Mouse (Mus musculus) liver, embryonic 12.5 days (tissue): Measurements from ENCODE around the gene Mrpl46. TPM values are rescaled to one million over a fixed set of nuclear protein-coding genes. Genes with fewer than 3 reads are reported as not detected.

Experiments used
- ATAC-seq: fragments of 200-750 bp; cut with Nextera tagmentation; 2 replicates; pipeline ENCODE4 v1.8.0; 2017; ENCODE audit warnings: moderate number of reproducible peaks, mild to moderate bottlenecking, moderate library complexity
- H3K27ac ChIP-seq: fragments of 300-500 bp; sonication (generic); 2 replicates; pipeline ENCODE4 v1.5.1; 2016; ENCODE audit warnings: mild to moderate bottlenecking
- H3K27me3 ChIP-seq: fragments of 300-500 bp; sonication (generic); replicated peaks from 2 replicates; pipeline ENCODE4 v1.6.1; 2016; ENCODE audit warnings: mild to moderate bottlenecking, moderate library complexity
- H3K36me3 ChIP-seq: fragments of 300-500 bp; sonication (generic); 2 replicates; pipeline ENCODE4 v1.6.1; 2016; ENCODE audit warnings: mild to moderate bottlenecking, moderate library complexity
- H3K4me1 ChIP-seq: fragments of 300-500 bp; sonication (generic); 2 replicates; pipeline ENCODE4 v1.6.1; 2016
- H3K4me2 ChIP-seq: fragments of 300-500 bp; sonication (generic); 2 replicates; pipeline ENCODE4 v1.6.1; 2016; ENCODE audit warnings: mild to moderate bottlenecking, moderate library complexity
- H3K4me3 ChIP-seq: fragments of 300-500 bp; sonication (generic); 2 replicates; pipeline ENCODE4 v1.5.1; 2016; ENCODE audit warnings: mild to moderate bottlenecking, moderate library complexity
- H3K9ac ChIP-seq: fragments of 300-500 bp; sonication (generic); 2 replicates; pipeline ENCODE4 v1.6.1; 2016; ENCODE audit warnings: mild to moderate bottlenecking, moderate library complexity
- H3K9me3 ChIP-seq: fragments of 300-500 bp; sonication (generic); replicated peaks from 2 replicates; pipeline ENCODE4 v1.6.1; 2016; ENCODE audit warnings: mild to moderate bottlenecking, moderate library complexity
- WGBS: fragments of 180-500 bp; shearing (Covaris S2); methylation state at CpG from one replicate; pipeline ENCODE4 v1.1.7; 2016; ENCODE audit not compliant: insufficient replicate concordance; 5-methylcytosine and 5-hydroxymethylcytosine counted together
- polyA plus RNA-seq: library from polyadenylated mRNA; unstranded; fragments of >200 nt; fragmentation: Nextera tagmentation; extraction: Ambion mirVana; gene quantifications from 2 replicates; pipeline ENCODE4 v1.2.1, GENCODE M21; 2016

Mrpl46 gene
- polyA plus RNA-seq: 72.2 TPM in 2 replicates

- Histone ChIP-seq H3K4me2 (peak within 1 kb of the TSS; percentile 87), H3K27ac (peak within 1 kb of the TSS; percentile 61), H3K4me3 (peak within 1 kb of the TSS; percentile 94), H3K4me1 (peaks cover 35% of the 10 kb centered on the region), H3K9ac (peak within 1 kb of the TSS; percentile 90), H3K27me3 (no peaks in the 10 kb centered on the region), H3K36me3 (peaks cover 62% of the 10 kb centered on the region), H3K9me3 (no peaks in the 10 kb centered on the region)
- peak; percentile 98 for ATAC-seq
- under 1% methylated on average over 44 of the region's 44 CpGs for whole genome bisulfite sequencing
Measured at GRCm38 (mm10) chr7:78782639-78783581, at the start of gene Mrpl46, which contains the start of gene Mrps11. Gene Mrpl46, minus strand, starts transcription at chr7:78783531. Gene Mrps11, plus strand, starts transcription at chr7:78783119.

GRCm38 (mm10) chr7:78827749-78828362 is 44.5 kb upstream of the Mrpl46 start:
- no peaks in the 10 kb centered on the region for H3K4me1 ChIP-seq
- H3K27ac ChIP-seq: no peak overlapping the region
- peaks cover 72% of the 10 kb centered on the region for H3K36me3 ChIP-seq
- no peak overlapping the region for H3K4me2 ChIP-seq
- WGBS: 76% methylated on average over 14 of the region's 14 CpGs
- no peak overlapping the region for H3K4me3 ChIP-seq
- no peaks in the 10 kb centered on the region for H3K27me3 ChIP-seq
- ATAC-seq: peak; percentile 40; the same call in 1 of the 2 replicates
- no peak overlapping the region for H3K9ac ChIP-seq
- no peaks in the 10 kb centered on the region for H3K9me3 ChIP-seq

- Histone ChIP-seq H3K9me3 (no peaks in the 10 kb centered on the region), H3K4me3 (no peak overlapping the region), H3K36me3 (peaks cover 72% of the 10 kb centered on the region), H3K9ac (no peak overlapping the region), H3K27ac (no peak overlapping the region), H3K27me3 (no peaks in the 10 kb centered on the region), H3K4me1 (no peaks in the 10 kb centered on the region), H3K4me2 (no peak overlapping the region)
- ATAC-seq: peak; percentile 42; the same call in 1 of the 2 replicates
- WGBS: 70% methylated on average over 9 of the region's 9 CpGs
Measured at GRCm38 (mm10) chr7:78826682-78827385, 43.5 kb upstream of the Mrpl46 start.

GRCm38 (mm10) chr7:78818336-78818735 is 35.0 kb upstream of the Mrpl46 start:
- Histone ChIP-seq H3K4me3 (no peak overlapping the region), H3K36me3 (0 out of 2 replicates have a peak, but pooled peaks cover 6% of the 10 kb centered on the region), H3K9ac (no peak overlapping the region), H3K27me3 (no peaks in the 10 kb centered on the region), H3K27ac (no peak overlapping the region), H3K4me2 (no peak overlapping the region), H3K4me1 (peaks cover 16% of the 10 kb centered on the region), H3K9me3 (no peaks in the 10 kb centered on the region)
- ATAC-seq: peak; percentile 65; the same call in 1 of the 2 replicates
- WGBS: 52% methylated on average over 12 of the region's 12 CpGs

GRCm38 (mm10) chr7:78814766-78815165 is 31.4 kb upstream of the Mrpl46 start:
- no peak for ATAC-seq
- Histone ChIP-seq H3K9ac (no peak overlapping the region), H3K4me2 (no peak overlapping the region), H3K36me3 (no peaks in the 10 kb centered on the region), H3K27ac (no peak overlapping the region), H3K4me3 (no peak overlapping the region), H3K27me3 (no peaks in the 10 kb centered on the region), H3K4me1 (peaks cover 18% of the 10 kb centered on the region), H3K9me3 (no peaks in the 10 kb centered on the region)

GRCm38 (mm10) chr7:78813791-78814190 is 30.5 kb upstream of the Mrpl46 start:
- peaks cover 25% of the 10 kb centered on the region for H3K4me1 ChIP-seq
- H3K36me3 ChIP-seq: no peaks in the 10 kb centered on the region
- WGBS: 82% methylated on average over 6 of the region's 6 CpGs
- no peak overlapping the region for H3K27ac ChIP-seq
- H3K27me3 ChIP-seq: no peaks in the 10 kb centered on the region
- H3K4me2 ChIP-seq: no peak overlapping the region
- H3K9me3 ChIP-seq: no peaks in the 10 kb centered on the region
- no peak overlapping the region for H3K4me3 ChIP-seq
- no peak overlapping the region for H3K9ac ChIP-seq
- no peak for ATAC-seq

GRCm38 (mm10) chr7:78807192-78807591 is 23.9 kb upstream of the Mrpl46 start:
- no peak for ATAC-seq
- H3K4me1 ChIP-seq: peaks cover 17% of the 10 kb centered on the region
- no peaks in the 10 kb centered on the region for H3K36me3 ChIP-seq
- 77% methylated on average over 4 of the region's 4 CpGs for WGBS
- H3K9ac ChIP-seq: no peak overlapping the region
- no peaks in the 10 kb centered on the region for H3K27me3 ChIP-seq
- H3K4me3 ChIP-seq: no peak overlapping the region
- H3K4me2 ChIP-seq: no peak overlapping the region
- H3K9me3 ChIP-seq: no peaks in the 10 kb centered on the region
- H3K27ac ChIP-seq: no peak overlapping the region

- ATAC-seq: no peak
- Histone ChIP-seq H3K27ac (no peak overlapping the region), H3K4me3 (no peak overlapping the region), H3K36me3 (no peaks in the 10 kb centered on the region), H3K9me3 (no peaks in the 10 kb centered on the region), H3K27me3 (no peaks in the 10 kb centered on the region), H3K9ac (no peak overlapping the region), H3K4me1 (peaks cover 43% of the 10 kb centered on the region), H3K4me2 (no peak overlapping the region)
- WGBS: 71% methylated on average over 3 of the region's 3 CpGs
Measured at GRCm38 (mm10) chr7:78803841-78804240, 20.5 kb upstream of the Mrpl46 start.

- Histone ChIP-seq H3K9me3 (no peaks in the 10 kb centered on the region), H3K4me3 (peak overlapping the region; percentile 16; the same call in 1 of the 2 replicates), H3K36me3 (no peaks in the 10 kb centered on the region), H3K27ac (peak overlapping the region; percentile 90), H3K9ac (peak overlapping the region; percentile 42), H3K4me2 (peak overlapping the region; percentile 62), H3K27me3 (no peaks in the 10 kb centered on the region), H3K4me1 (peaks cover 80% of the 10 kb centered on the region)
- 15% methylated on average over 9 of the region's 9 CpGs for WGBS
- ATAC-seq: peak; percentile 95
Measured at GRCm38 (mm10) chr7:78799730-78800496, 16.6 kb upstream of the Mrpl46 start.

GRCm38 (mm10) chr7:78797843-78798455 is 14.6 kb upstream of the Mrpl46 start:
- H3K27me3 ChIP-seq: no peaks in the 10 kb centered on the region
- no peaks in the 10 kb centered on the region for H3K9me3 ChIP-seq
- H3K4me1 ChIP-seq: peaks cover 90% of the 10 kb centered on the region
- peak overlapping the region; percentile 90 for H3K27ac ChIP-seq
- 60% methylated on average over 9 of the region's 9 CpGs for WGBS
- no peak overlapping the region for H3K9ac ChIP-seq
- H3K4me2 ChIP-seq: no peak overlapping the region
- H3K36me3 ChIP-seq: peaks cover 9% of the 10 kb centered on the region
- ATAC-seq: no peak
- H3K4me3 ChIP-seq: no peak overlapping the region

GRCm38 (mm10) chr7:78796624-78797023 is 13.3 kb upstream of the Mrpl46 start:
- Histone ChIP-seq H3K36me3 (peaks cover 23% of the 10 kb centered on the region), H3K4me1 (peaks cover 86% of the 10 kb centered on the region), H3K9me3 (no peaks in the 10 kb centered on the region), H3K27ac (peak overlapping the region; percentile 52; the same call in 1 of the 2 replicates), H3K9ac (no peak overlapping the region), H3K4me3 (no peak overlapping the region), H3K4me2 (no peak overlapping the region), H3K27me3 (no peaks in the 10 kb centered on the region)
- ATAC-seq: no peak
- 77% methylated on average over 3 of the region's 3 CpGs for WGBS
